Mouse (Mus musculus) stomach, postnatal 0 days (tissue): Measurements from ENCODE around the gene Endov. TPM values are rescaled to one million over a fixed set of nuclear protein-coding genes. Genes with fewer than 3 reads are reported as not detected.
A peak's percentile ranks its signal among the peaks of the same experiment; 100 is the strongest.

Experiments
- ATAC-seq: fragments of 200-750 bp; cut with Nextera tagmentation; 2 replicates; pipeline ENCODE4 v1.8.0; 2017; ENCODE audit not compliant: low FRiP score, low TSS enrichment
- DNase-seq: peaks from one replicate; pipeline ENCODE4 v3.0.0-alpha.2; 2016; ENCODE audit warnings: low spot score
- H3K27ac ChIP-seq: fragments of 300-500 bp; sonication (generic); replicated peaks from 2 replicates; pipeline ENCODE4 v1.5.1; 2014; ENCODE audit warnings: mild to moderate bottlenecking, control low read depth
- H3K27me3 ChIP-seq: fragments of 300-500 bp; sonication (generic); 2 replicates; pipeline ENCODE4 v1.6.1; 2014; ENCODE audit warnings: low read length; ENCODE audit not compliant: control insufficient read depth, insufficient read depth
- H3K36me3 ChIP-seq: fragments of 300-500 bp; sonication (generic); 2 replicates; pipeline ENCODE4 v1.6.1; 2014; ENCODE audit warnings: low read length, mixed read lengths; ENCODE audit not compliant: control insufficient read depth, insufficient read depth
- H3K4me1 ChIP-seq: fragments of 300-500 bp; sonication (generic); replicated peaks from 2 replicates; pipeline ENCODE4 v1.6.1; 2014; ENCODE audit warnings: antibody characterized with exemption; ENCODE audit not compliant: control insufficient read depth, insufficient read depth
- H3K4me2 ChIP-seq: fragments of 300-500 bp; sonication (generic); replicated peaks from 2 replicates; pipeline ENCODE4 v1.6.1; 2014; ENCODE audit warnings: low read depth, mild to moderate bottlenecking, control low read depth, moderate library complexity
- H3K4me3 ChIP-seq: fragments of 300-500 bp; sonication (generic); 2 replicates; pipeline ENCODE4 v1.5.1; 2014; ENCODE audit warnings: low read depth, low read length, control low read depth
- H3K9ac ChIP-seq: fragments of 300-500 bp; sonication (generic); 2 replicates; pipeline ENCODE4 v1.6.1; 2014; ENCODE audit warnings: mild to moderate bottlenecking, low read length, control low read depth, mixed read lengths
- H3K9me3 ChIP-seq: fragments of 300-500 bp; sonication (generic); 2 replicates; pipeline ENCODE4 v1.6.1; 2016; ENCODE audit warnings: low read length; ENCODE audit not compliant: control insufficient read depth
- CTCF ChIP-seq: IDR thresholded peaks from 2 replicates; pipeline ENCODE4 v1.5.1; 2016; ENCODE audit warnings: antibody characterized with exemption, low read depth, mild to moderate bottlenecking, moderate library complexity
- EP300 ChIP-seq: optimal IDR thresholded peaks from 2 replicates; pipeline ENCODE3; 2016; ENCODE audit warnings: antibody characterized with exemption
- WGBS: fragments of 180-500 bp; shearing (Covaris S2); extraction: QIAGEN DNeasy Blood & Tissue Kit; methylation state at CpG from one replicate; pipeline ENCODE4 v1.1.7; 2014; 5-methylcytosine and 5-hydroxymethylcytosine counted together
- polyA plus RNA-seq: library from polyadenylated mRNA; unstranded; fragments of >200 nt; fragmentation: Nextera tagmentation; extraction: Ambion mirVana; gene quantifications from 2 replicates; pipeline ENCODE4 v1.2.1, GENCODE M21; 2015

The Endov gene
- polyA plus RNA-seq, 1 experiment from 2014 or later, result 9.2 TPM

DNA sequence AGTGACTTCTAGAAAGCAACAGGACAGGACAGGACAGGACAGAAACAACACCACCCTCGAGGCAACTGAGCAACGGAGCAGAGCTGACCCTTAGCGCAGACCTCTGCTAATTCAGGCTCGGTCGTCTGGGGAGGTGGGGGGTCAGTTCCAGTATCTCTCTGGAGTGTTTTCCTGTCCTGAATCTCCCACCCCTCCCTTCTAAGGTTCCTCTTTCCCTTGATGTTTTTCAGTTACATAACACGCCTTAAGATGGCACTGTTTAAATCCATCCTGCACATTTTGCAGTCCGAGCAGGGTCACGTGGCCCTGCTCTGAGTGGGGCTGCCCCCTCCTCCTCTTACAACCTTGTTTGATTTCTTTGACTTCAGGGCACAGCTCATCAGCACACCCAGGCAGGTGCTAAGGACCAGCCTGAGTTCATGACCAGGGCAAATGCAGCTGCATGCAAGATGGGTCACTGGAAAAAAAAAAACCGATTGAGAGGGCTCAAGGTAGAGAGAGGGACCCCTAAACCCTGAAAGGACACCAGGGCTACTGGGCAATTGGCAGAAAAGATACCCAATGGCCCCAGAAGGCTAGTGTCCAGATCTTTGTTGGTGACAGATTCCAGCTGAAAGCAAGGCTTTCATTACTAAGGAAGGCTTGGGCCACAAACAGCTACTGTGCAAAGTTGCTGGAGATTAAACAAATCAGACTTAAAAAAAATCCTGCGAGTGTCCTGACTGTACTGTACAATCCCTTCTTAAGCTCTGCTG lies 54.8 kb downstream of the Endov start:
- Histone ChIP-seq H3K27ac (no peak overlapping the region), H3K27me3 (peaks cover 18% of the 10 kb centered on the region), H3K4me2 (peak overlapping the region; percentile 98; the same call in 1 of the 2 replicates), H3K9me3 (no peaks in the 10 kb centered on the region), H3K36me3 (no peaks in the 10 kb centered on the region), H3K9ac (no peak overlapping the region), H3K4me3 (no peak overlapping the region), H3K4me1 (peaks cover 14% of the 10 kb centered on the region; the same call in 1 of the 2 replicates)
- DNase-seq, result no peak
- TF ChIP-seq EP300 (no peak), CTCF (peak; percentile 64)
- ATAC-seq, result no peak
- WGBS, result 13% methylated on average over 10 of the region's 10 CpGs

DNA sequence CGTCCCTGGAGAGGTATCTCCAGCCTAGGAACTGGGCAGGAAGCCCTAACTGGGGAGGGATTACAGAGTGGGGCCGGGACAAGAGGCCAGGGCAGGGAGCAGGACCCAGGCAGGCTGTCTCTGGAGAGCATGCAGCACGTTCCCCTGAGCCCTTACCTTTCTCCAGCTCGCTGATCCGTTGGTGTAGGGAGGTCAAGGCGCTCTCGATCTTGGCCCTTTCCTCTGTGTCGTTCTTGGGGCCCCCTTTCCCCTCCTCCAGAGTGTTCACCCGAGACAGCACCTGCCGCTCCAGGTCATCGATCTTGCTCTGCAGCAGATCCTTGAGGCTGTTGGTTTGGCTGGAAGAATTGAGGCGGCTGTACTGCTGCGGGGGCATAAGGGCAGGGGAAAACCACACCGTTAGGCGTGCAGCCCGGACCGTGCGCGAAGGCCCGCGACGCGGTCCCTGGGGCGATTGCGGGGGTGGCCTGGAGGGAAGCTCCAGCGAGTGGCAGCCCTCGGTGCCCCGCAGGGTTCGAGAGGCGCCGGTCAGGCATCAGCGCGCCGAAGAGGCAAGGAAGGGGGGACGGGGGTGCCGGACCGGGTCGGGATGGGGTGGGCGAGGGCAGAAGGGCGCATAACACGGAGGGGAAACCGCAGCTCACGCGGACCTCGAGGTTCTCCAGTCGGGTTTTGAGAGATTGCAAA lies 55.5 kb downstream of the Endov start:
- no peaks in the 10 kb centered on the region for H3K9me3 ChIP-seq

DNA sequence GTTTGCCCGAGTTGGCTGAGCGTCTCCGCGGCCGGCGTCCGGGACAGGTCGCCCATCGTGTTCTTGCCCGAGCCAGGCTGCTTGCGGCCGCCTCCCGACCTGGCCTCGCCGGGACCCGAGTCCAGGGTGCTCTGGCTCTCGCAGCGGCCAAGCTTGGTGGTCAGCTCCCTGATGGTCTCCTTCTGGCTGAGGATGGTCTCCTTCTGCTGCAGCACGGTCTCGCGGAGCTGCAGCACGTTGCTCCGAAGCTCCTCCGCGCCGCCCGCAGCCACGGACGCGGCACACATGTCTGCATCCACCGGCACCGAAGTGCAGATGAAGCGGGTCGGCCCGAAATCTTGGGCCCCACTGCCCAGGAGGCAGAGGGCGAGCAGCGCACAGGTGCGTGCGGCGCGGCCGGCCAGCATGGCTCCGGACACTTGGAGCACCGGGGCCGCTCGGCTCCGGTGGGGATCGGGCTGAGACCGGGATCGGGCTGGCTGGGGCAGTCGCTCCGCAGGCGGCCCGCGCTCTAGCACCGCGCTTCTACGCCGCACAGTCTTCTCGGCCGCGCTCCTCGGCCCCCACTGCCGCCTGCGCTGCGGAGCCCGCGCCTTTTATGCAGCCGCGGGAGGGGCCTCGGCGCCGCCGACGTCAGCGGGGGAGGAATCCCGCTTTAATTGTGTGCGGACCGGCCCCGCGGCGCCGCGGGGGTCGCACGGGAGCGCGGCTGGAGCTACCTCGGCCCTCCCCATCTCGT lies 56.2 kb downstream of the Endov start, which contains the start of gene Nptx1:
Gene Nptx1, minus strand, starts transcription at position 571 of the 739 bp plus-strand sequence.
- H3K4me2 ChIP-seq, result peak within 1 kb of the TSS; percentile 98

More for the DNA sequence above, 55.5 kb downstream of the Endov start:
- H3K4me1 ChIP-seq, result peaks cover 14% of the 10 kb centered on the region; the same call in 1 of the 2 replicates
- no peaks in the 10 kb centered on the region for H3K36me3 ChIP-seq
- DNase-seq (no peak), ATAC-seq (no peak)
- H3K4me2 ChIP-seq, result peak overlapping the region; percentile 98
- peak overlapping the region; percentile 56 for H3K4me3 ChIP-seq
- TF ChIP-seq CTCF (no peak), EP300 (no peak)
- H3K27ac ChIP-seq, result no peak overlapping the region
- H3K9ac ChIP-seq, result peak overlapping the region; percentile 43; the same call in 1 of the 2 replicates
- under 1% methylated on average over 46 of the region's 46 CpGs for WGBS
- peaks cover 18% of the 10 kb centered on the region for H3K27me3 ChIP-seq

DNA sequence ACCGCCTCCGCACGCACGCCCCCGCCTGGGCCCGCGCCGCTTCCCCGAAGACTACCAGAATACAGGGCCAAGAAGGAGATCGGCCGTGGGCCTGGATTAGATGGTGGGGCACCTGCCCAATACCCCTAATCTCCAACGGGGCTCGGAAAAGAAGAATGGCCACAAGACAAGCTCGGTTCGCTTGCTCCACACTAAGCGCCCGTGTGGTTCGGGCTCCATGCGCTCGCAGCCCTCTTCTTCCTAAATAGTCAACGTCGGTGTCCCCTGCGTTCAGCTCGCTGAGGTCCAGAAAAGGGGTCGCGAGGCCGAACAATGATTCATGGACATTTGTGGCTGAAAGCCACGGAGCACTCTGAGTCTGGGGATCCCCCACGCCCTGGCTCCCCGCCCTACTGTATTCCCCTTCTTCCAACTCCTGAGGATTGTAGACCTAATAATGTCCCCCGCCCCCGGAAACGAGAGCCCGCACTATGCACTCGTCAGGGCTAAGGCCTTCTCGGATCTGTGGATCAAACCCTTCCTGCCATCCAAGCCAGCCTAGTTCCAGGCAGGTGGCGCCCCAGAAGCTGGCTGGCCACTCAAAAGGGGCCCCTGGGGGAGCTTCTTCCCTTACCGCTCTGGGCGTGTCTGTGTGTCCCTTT lies 56.9 kb downstream of the Endov start:
- under 1% methylated on average over 31 of the region's 39 CpGs for WGBS
- peak overlapping the region; percentile 98 for H3K4me2 ChIP-seq
- peaks cover 18% of the 10 kb centered on the region for H3K27me3 ChIP-seq

More for the DNA sequence above, 56.2 kb downstream of the Endov start, which contains the start of gene Nptx1:
- peaks cover 14% of the 10 kb centered on the region; the same call in 1 of the 2 replicates for H3K4me1 ChIP-seq
- peak within 1 kb of the TSS; percentile 56 for H3K4me3 ChIP-seq
- under 1% methylated on average over 76 of the region's 90 CpGs for WGBS
- TF ChIP-seq EP300 (no peak), CTCF (no peak)
- H3K9me3 ChIP-seq, result no peaks in the 10 kb centered on the region
- DNase-seq (peak; percentile 29), ATAC-seq (no peak)
- H3K9ac ChIP-seq, result peak within 1 kb of the TSS; percentile 43
- H3K36me3 ChIP-seq, result no peaks in the 10 kb centered on the region
- peaks cover 18% of the 10 kb centered on the region for H3K27me3 ChIP-seq
- H3K27ac ChIP-seq, result no peak within 1 kb of the TSS

DNA sequence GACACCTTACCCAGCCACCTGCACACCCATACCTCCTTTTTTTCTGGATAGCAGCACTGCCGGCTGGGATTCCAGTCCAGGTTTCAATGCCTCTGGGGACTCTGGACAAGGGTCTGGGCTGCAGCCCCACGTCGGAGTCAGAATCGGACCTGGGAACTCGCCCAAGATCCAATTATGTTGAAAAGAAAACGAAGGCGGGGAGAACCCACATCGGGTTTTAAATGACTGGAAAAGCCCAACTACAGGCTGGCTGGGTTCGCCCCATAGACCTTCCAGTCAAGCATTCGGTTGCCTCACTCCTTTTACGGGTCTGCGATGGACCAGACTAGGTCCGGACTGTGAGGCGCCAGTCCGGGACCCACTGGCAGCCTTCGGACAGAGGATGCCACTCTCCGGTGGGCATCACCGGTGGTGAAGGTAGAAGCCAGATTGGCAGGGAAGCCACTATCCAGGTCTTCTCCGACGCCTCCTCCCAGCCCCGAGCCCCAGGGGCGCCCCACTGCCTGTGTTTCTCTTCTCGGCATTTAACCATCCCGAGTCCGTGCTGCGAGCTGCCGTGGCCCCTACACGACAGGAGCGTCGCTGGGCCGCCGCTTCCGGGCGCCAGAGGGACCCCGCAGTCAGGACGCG lies 57.7 kb downstream of the Endov start:
- no peak for DNase-seq
- no peak for TF ChIP-seq EP300
- TF ChIP-seq CTCF, result peak; percentile 38; the same call in 1 of the 2 replicates
- no peak for ATAC-seq
- Histone ChIP-seq H3K27me3 (peaks cover 18% of the 10 kb centered on the region), H3K27ac (no peak overlapping the region), H3K4me3 (peak overlapping the region; percentile 56), H3K4me1 (peaks cover 16% of the 10 kb centered on the region; the same call in 1 of the 2 replicates), H3K4me2 (peak overlapping the region; percentile 98), H3K36me3 (no peaks in the 10 kb centered on the region), H3K9me3 (no peaks in the 10 kb centered on the region), H3K9ac (peak overlapping the region; percentile 27)
- WGBS, result under 1% methylated on average over 35 of the region's 37 CpGs

More for the DNA sequence above, 56.9 kb downstream of the Endov start:
- Histone ChIP-seq H3K9ac (peak overlapping the region; percentile 38; the same call in 1 of the 2 replicates), H3K9me3 (no peaks in the 10 kb centered on the region), H3K4me3 (peak overlapping the region; percentile 56), H3K27ac (no peak overlapping the region), H3K36me3 (no peaks in the 10 kb centered on the region), H3K4me1 (peaks cover 16% of the 10 kb centered on the region; the same call in 1 of the 2 replicates)
- TF ChIP-seq CTCF (no peak), EP300 (no peak)
- ATAC-seq (no peak), DNase-seq (peak; percentile 28)
